Mouse (Mus musculus) CD4-positive, CD25-positive, alpha-beta regulatory T cell, adult 4 months (primary cell): ENCODE measurements around the gene Cox6a2. TPM values are rescaled to one million over a fixed set of nuclear protein-coding genes. Genes with fewer than 3 reads are reported as not detected.
A peak's percentile ranks its signal among the peaks of the same experiment; 100 is the strongest.

Experiments used
- ATAC-seq: one replicate; pipeline ENCODE4 v1.8.0; 2017
- polyA plus RNA-seq, 2 experiments: library from polyadenylated mRNA; unstranded; fragments of 100-300 nt; shearing (Covaris generic); gene quantifications; one replicate each; pipeline ENCODE4 v1.2.1; 2017

Gene Cox6a2
- under 1 TPM in 1 of 2 experiments, not detected in 1; 0.82 TPM for polyA plus RNA-seq

DNA sequence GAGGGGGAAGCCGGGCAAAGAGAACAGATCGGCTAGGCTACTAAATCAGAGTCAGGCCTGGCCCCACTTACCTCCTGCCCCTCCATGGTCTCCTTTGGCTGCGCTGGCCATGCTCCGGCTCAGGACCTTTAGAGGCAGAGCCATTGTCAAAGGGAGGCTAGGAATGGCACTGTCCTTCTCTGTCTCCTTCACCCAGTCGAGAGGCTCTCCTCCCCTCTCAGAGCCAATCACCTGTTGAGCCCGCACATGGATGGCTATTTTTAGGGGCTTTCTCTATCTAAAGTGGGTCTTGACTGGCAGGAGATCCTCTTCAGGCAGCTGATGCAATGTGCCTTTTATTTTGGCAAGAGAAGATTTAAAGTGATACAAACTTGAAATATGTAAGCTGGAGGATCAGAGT is at the start of gene Cox6a2:
Gene Cox6a2 (minus strand): TSS at position 236 of the 400 bp plus-strand sequence.
- ATAC-seq = no peak

DNA sequence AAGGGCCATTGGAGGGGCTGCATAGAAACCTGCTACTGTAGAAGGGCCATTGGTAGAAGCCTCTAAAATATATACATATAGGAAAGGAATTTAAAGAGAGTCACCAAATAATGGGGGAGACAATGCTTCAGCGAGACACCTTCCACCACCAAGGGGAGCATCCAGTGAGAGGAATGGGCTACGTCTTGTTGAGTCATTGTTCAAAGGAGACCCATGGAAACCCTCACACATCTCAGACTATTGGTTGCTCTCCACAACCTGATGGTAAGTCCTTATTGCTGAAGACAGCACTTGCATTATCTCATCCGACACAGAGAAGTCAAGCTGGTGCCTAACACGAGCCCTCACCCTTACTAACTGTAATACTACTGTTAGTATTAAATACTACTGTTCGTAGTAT is 49.6 kb upstream of the Cox6a2 start:
- ATAC-seq = no peak

- no peak for ATAC-seq
Observed at GRCm38 (mm10) chr7:128254978-128255377, 48.8 kb upstream of the Cox6a2 start.

DNA sequence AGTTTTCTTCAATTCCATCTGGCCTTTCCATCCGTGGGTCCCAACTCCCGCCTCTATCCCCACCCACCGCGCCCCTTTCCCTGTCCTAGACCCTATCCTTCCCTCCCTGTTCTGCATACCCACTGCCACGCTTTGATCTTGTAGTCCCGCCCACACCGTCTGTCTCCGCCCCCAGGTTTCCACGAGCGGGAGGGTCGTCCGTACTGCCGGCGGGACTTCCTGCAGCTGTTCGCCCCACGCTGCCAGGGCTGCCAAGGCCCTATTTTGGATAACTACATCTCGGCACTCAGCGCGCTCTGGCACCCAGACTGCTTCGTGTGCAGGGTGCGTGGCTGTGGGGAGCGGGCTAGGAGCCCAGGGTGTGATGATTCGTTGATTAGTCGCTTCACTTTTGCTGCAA is 46.4 kb upstream of the Cox6a2 start:
- peak; percentile 49 for ATAC-seq

- no peak for ATAC-seq
Observed at GRCm38 (mm10) chr7:128251946-128252345, 45.8 kb upstream of the Cox6a2 start.

- no peak for ATAC-seq
Observed at GRCm38 (mm10) chr7:128249998-128250397, 43.8 kb upstream of the Cox6a2 start.

GRCm38 (mm10) chr7:128248081-128249042 is 42.2 kb upstream of the Cox6a2 start:
- no peak for ATAC-seq

- ATAC-seq = peak; percentile 54
Observed at GRCm38 (mm10) chr7:128247443-128247842, 41.3 kb upstream of the Cox6a2 start.

- no peak for ATAC-seq
Observed at GRCm38 (mm10) chr7:128246496-128247391, 40.6 kb upstream of the Cox6a2 start, which contains the start of gene Tgfb1i1. Tgfb1i1 (plus strand) TSS chr7:128246812.

GRCm38 (mm10) chr7:128245547-128245946 is 39.4 kb upstream of the Cox6a2 start:
- ATAC-seq = no peak

DNA sequence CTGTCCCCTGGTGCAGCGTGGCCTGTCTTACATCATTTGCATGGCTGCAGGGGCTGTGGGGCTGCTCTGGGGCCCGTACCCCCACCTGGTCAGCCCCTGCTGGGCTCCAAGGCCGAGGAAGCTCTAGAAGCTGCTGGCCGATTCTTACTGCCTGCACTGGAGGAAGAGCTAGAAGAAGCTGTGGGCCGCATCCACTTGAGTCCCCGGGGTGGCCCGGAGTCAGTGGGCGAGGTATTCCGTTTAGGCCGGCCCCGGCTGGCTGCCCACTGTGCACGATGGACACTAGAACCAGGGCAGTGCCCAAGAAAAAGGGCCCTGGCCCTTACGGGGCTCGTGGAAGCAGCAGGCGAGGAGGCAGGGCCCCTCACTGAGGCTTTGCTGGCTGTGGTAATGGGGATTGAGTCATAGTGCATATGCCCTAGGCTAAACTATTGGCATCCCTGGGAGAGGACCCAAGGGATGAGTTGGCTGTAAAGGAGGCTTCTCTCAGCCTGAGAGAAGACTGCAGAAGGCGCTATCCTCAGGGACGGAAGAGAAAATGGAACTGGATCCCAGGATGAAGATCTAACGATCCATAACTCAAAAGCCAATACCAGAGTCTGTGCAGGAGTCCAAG is 38.3 kb upstream of the Cox6a2 start:
- no peak for ATAC-seq

- ATAC-seq = no peak
Observed at GRCm38 (mm10) chr7:128243921-128244320, 37.7 kb upstream of the Cox6a2 start.

- no peak for ATAC-seq
Observed at GRCm38 (mm10) chr7:128242331-128242730, 36.1 kb upstream of the Cox6a2 start.

GRCm38 (mm10) chr7:128240131-128240784 is 34.1 kb upstream of the Cox6a2 start:
- ATAC-seq = no peak

DNA sequence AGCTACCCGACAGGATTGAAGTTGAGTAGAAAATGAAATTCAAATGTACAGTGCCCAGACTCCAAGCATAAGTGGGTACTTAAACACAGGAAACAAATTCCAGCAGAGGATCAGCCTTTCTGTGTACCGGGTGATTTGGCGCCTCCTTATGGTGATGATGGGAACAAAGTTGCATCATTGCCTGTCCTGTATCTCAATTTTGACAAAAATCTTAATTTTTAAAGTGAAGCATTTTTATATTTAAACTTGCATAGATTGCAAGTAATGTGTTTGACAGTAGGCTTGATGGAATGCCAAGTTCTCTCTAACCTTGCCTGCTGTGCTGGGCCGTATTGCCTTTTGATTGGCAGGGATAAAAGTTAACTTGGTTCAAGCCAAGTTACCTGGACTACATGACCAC is 32.8 kb upstream of the Cox6a2 start:
- peak; percentile 10 for ATAC-seq

DNA sequence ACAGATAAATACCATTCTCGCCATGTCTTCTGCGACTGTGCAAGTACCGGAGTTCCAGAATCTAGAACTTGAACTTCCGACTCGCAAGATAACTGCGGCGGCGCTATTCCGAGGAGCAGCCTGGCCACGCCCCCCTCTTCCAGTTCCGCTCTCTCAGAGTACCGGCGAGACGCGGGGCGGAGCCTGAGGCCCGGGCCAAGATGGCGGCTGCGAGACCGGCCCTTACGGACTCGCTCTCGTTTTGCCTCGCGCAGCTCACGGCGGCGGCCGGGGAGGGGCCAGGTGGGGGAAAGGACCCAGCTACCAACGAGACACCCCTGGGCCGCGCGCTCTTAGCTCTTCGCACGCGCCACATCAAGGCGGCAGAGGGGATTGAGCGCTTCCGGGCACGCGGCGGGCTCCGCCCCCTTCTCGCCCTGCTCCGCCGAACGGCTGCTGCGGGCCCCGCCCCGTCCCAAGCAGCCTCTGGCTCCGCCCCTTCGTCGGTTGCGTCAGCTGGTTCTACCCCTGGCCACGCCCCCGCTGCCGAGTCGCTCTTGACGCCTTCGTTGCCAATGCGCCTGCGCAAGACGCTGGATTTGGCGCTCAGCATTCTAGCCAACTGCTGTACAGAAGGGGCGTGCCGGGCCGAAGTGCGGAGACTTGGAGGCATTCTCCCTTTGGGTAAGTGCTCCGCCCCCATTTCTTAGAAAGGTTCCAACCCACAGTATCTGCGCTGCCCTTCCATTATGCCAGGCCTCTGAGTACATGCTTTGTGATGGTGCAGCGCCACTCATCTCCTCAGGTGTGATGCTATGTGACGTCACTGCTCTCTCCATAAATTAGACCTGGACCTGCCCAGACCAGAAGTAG is 32.0 kb upstream of the Cox6a2 start, which contains the start of gene 9130023H24Rik:
Gene 9130023H24Rik (minus strand): TSS at position 105 of the 852 bp plus-strand sequence.
- ATAC-seq = peak; percentile 79

GRCm38 (mm10) chr7:128237593-128237926 is 31.4 kb upstream of the Cox6a2 start:
- ATAC-seq = no peak

DNA sequence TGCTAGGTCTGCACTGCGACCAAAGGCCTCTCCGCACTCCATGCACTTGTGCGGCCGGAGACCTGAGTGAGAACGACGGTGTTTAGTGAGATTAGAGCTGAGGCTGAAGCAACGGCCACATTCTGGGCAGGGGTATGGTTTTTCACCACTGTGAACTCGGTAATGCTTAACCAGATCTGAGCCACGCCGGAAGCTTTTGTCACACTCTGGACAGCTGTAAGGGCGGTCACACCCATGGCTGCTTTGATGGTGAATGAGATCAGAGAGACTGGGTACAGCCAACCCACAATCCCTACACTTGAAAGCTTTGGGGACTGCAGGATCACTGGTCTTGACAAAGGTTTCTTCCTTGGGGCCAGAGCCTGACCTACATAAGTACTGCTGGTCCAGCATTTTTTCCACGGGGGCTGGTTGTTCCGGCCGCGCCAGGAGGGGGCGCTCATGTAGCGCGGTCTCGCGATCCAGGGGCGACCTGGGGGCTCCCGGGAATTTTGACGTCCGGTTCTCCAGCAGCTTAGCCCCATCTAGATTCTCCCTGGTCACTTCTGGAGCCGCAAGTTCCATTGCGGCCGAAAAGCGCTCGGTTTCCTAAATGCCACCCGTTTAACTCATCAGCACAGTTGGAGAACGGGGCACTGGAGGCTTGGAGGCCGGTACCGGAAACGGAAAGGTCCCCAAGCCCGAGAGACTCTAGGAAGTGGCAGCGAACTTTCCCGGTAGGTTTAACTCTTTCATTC is 30.8 kb upstream of the Cox6a2 start, which contains the start of gene Armc5:
Gene Armc5 (plus strand): TSS at position 487 of the 737 bp plus-strand sequence.
- peak; percentile 16 for ATAC-seq

- no peak for ATAC-seq
Observed at GRCm38 (mm10) chr7:128236426-128236825, 30.2 kb upstream of the Cox6a2 start.

DNA sequence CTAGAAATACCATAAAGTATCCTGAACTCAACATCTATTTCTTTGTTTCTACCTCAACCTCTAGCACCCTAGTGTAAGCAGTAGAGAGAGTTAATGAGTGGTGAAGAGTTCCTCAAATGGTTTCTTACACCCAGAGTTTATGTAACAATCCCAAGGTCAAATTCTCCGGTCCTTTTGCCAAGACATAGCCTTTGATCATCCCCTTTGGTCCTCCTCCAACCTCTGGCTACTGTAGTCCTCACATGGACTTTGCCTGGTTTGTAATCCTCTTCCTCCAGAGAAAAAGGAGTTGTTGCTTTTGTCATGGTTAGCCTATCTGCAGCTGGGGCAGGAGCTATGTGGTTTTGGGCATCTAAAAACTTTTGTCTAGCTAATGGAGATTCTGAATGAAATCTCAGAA is 29.3 kb upstream of the Cox6a2 start:
- no peak for ATAC-seq
